Mouse (Mus musculus) lung, adult 2 months (tissue): Measurements from ENCODE around the gene Fxyd2.

Experiments used
- CTCF ChIP-seq: fragments of 200-500 bp; IDR thresholded peaks from 2 replicates; pipeline ENCODE4 v1.5.1; 2011; ENCODE audit warnings: mild to moderate bottlenecking, low read length, control low read depth; ENCODE audit not compliant: insufficient read depth
- POLR2A ChIP-seq: fragments of 200-500 bp; IDR thresholded peaks from 2 replicates; pipeline ENCODE4 v1.6.1; 2011; ENCODE audit warnings: low read depth, mild to moderate bottlenecking, control low read depth, low read length, borderline replicate concordance; ENCODE audit errors: extremely low read depth

DNA sequence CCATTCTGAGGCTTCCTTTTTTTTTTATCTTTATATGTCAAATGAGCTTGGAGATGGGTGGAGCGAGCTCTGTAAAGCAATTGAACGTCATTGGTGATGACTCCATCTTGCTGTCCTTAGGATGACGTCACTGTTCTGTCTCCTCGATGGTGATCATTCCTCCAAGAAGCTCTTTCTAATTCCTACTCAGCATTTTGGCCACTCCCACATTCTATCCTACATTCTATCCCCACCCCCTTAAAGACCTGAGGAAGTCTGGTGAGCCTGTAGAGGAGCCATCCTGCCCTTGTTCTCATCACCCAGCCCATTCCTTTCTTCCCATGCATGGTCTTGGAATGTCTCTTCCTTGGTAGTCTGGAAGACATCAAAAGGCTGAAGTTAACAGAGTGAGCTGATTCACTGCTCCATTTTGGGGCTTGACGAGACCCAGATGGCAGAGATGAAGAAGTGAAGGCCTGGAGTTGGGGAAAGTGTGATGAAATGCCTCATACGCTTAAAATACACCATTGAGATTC lies 24.4 kb upstream of the Fxyd2 start:
- TF ChIP-seq POLR2A (no peak), CTCF (no peak)
